Mouse (Mus musculus) MEL (cell line): ENCODE results near the gene Atp8a2.

Experiments used
- JUND ChIP-seq: IDR thresholded peaks from 2 replicates; pipeline ENCODE4 v1.6.1; 2011; ENCODE audit warnings: low read depth, mild to moderate bottlenecking, improper control_type of control experiment, low read length
- TBP ChIP-seq: IDR thresholded peaks from 2 replicates; pipeline ENCODE4 v1.8.0; 2011; ENCODE audit warnings: low read depth, low read length, improper control_type of control experiment

DNA sequence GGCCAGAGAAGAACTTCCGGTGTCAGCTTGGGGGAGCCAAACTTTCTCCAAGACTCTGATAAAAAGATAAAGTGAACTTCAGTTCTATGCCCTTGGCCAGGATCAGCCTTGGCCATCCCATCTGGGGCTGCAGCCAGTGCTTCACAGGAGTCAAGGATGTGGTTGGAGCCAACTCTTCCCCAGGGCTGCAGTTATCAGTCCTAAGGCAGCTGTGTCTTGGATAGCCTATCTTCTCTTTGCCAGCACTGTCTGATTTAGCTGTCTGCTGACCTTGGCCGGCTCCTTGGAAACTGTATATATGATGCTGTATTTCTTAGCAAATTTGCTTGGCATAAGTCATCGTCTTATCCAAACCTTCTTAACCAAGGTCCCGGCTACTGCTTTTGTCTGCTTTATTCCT, 141.7 kb downstream of the Atp8a2 start:
- TF ChIP-seq TBP = no peak
- TF ChIP-seq JUND = no peak
